Mouse (Mus musculus) forebrain, embryonic 11.5 days (tissue): ENCODE measurements around the gene AI854703. TPM values are rescaled to one million over a fixed set of nuclear protein-coding genes. Genes with fewer than 3 reads are reported as not detected.
"Not testable (repeated sequence)": the region's sequence is repeated elsewhere in the genome, so short reads cannot be mapped to it uniquely, and the experiment has no call there.

Experiments used
- ATAC-seq: fragments of 200-750 bp; cut with Nextera tagmentation; replicated peaks from 2 replicates; pipeline ENCODE4 v1.8.0; 2017; ENCODE audit warnings: moderate TSS enrichment; ENCODE audit not compliant: low FRiP score
- DNase-seq: peaks from one replicate; pipeline ENCODE4 v3.0.0-alpha.2; 2017; ENCODE audit warnings: low spot score
- H3K27ac ChIP-seq: fragments of 300-500 bp; sonication (generic); 2 replicates; pipeline ENCODE4 v1.5.1; 2014; ENCODE audit warnings: low read depth, low read length
- H3K27me3 ChIP-seq: fragments of 300-500 bp; sonication (generic); 2 replicates; pipeline ENCODE4 v1.6.1; 2014; ENCODE audit warnings: mild to moderate bottlenecking, low read length, mixed read lengths; ENCODE audit not compliant: control insufficient read depth, insufficient read depth
- H3K36me3 ChIP-seq: fragments of 300-500 bp; sonication (generic); 2 replicates; pipeline ENCODE4 v1.6.1; 2014; ENCODE audit warnings: mild to moderate bottlenecking, low read length, moderate library complexity, mixed read lengths; ENCODE audit not compliant: control insufficient read depth, insufficient read depth
- H3K4me1 ChIP-seq: fragments of 300-500 bp; sonication (generic); replicated peaks from 2 replicates; pipeline ENCODE4 v1.6.1; 2014; ENCODE audit warnings: low read length, mixed read lengths; ENCODE audit not compliant: control insufficient read depth, insufficient read depth
- H3K4me2 ChIP-seq: fragments of 300-500 bp; sonication (generic); 2 replicates; pipeline ENCODE4 v1.6.1; 2014; ENCODE audit warnings: low read depth, mild to moderate bottlenecking, low read length, moderate library complexity, mixed read lengths; ENCODE audit not compliant: severe bottlenecking
- H3K4me3 ChIP-seq: fragments of 300-500 bp; sonication (generic); 2 replicates; pipeline ENCODE4 v1.5.1; 2014; ENCODE audit warnings: low read depth, low read length
- H3K9ac ChIP-seq: fragments of 300-500 bp; sonication (generic); 2 replicates; pipeline ENCODE4 v1.6.1; 2014; ENCODE audit warnings: low read length
- H3K9me3 ChIP-seq: fragments of 300-500 bp; sonication (generic); 2 replicates; pipeline ENCODE4 v1.6.1; 2016; ENCODE audit warnings: low read length, mixed read lengths; ENCODE audit not compliant: control insufficient read depth
- WGBS: fragments of 180-500 bp; shearing (Covaris S2); extraction: QIAGEN DNeasy Blood & Tissue Kit; methylation state at CpG from one replicate; pipeline ENCODE4 v1.1.7; 2014; 5-methylcytosine and 5-hydroxymethylcytosine counted together
- polyA plus RNA-seq: library from polyadenylated mRNA; unstranded; fragments of >200 nt; fragmentation: Nextera tagmentation; extraction: Ambion mirVana; gene quantifications from 2 replicates; pipeline ENCODE4 v1.2.1, GENCODE M21; 2014

AI854703 gene
- polyA plus RNA-seq, 1 experiment from 2014 or later: 0.48 TPM

DNA sequence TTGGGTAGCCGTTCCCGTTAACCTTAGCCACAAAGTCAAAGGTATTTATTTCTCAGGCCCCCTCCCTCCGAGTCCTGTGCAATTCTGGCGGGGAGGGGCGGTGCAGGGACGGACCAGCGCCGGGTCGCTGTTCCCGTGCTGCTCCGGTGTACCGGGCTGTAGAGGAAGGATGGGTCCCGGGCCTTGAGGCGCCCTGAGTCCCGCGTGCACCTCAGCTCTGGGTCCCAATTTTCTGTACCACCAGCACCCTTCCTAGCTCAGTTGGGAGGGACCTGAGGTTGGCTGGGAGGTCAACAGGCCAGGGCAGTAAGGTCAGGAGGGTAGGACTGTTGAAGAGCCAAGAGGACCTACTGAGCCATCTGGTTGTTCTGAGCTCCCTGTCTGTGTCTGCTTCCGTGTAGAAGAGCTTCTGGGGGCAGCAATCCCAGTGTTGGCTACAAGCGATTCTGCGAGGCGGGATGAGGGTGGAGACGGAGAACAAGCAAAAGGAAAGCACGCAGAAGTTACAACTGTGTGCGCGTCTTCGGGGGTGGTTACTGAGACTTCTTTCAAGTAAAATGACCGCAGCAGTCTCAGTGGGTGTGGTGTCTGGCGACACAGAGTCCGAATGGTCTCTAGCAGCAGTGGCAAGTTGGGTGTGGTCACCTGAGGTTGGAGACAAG is 24.4 kb upstream of the AI854703 start:
- Histone ChIP-seq H3K27ac (peak overlapping the region; percentile 59), H3K9me3 (peaks cover 1% of the 10 kb centered on the region), H3K4me3 (peak overlapping the region; percentile 69), H3K27me3 (no peaks in the 10 kb centered on the region), H3K4me2 (peak overlapping the region; percentile 89), H3K4me1 (peaks cover 6% of the 10 kb centered on the region), H3K36me3 (peaks cover 12% of the 10 kb centered on the region), H3K9ac (peak overlapping the region; percentile 93)
- DNase-seq: no peak
- WGBS: 2% methylated on average over 28 of the region's 28 CpGs
- ATAC-seq: peak; percentile 80

DNA sequence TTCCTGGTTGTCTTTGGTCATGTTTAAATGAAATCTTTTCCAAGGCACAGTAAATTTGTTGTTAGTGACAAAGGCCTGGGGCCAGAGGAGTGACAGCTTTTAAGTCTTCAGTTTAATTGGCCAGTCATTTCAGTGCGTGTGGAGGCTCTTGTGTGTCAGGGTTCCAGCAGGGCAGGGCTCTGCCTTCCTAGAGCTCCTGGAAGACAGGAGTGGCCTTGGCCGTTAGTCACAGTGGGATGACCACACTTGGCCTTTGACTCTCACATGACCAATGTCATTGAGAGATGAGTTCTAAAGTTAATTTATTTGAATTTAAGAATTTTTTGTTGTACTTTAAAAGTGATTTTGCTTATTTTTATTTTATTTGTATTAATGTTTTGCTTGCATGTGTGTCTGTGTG is 18.4 kb upstream of the AI854703 start:
- H3K9me3 ChIP-seq: no peaks in the 10 kb centered on the region
- DNase-seq (no peak), ATAC-seq (no peak)
- no peaks in the 10 kb centered on the region for H3K36me3 ChIP-seq
- no peak overlapping the region for H3K27ac ChIP-seq
- H3K4me1 ChIP-seq: no peaks in the 10 kb centered on the region
- H3K4me3 ChIP-seq: no peak overlapping the region
- no peak overlapping the region for H3K9ac ChIP-seq
- no peak overlapping the region for H3K4me2 ChIP-seq
- H3K27me3 ChIP-seq: no peaks in the 10 kb centered on the region
- WGBS: 62% methylated on average over 2 of the region's 2 CpGs

GRCm38 (mm10) chr6:48609512-48609911 is 17.1 kb upstream of the AI854703 start:
- Histone ChIP-seq H3K36me3 (no peaks in the 10 kb centered on the region; the same call in 1 of the 2 replicates), H3K27ac (no peak overlapping the region), H3K9me3 (no peaks in the 10 kb centered on the region), H3K27me3 (no peaks in the 10 kb centered on the region), H3K4me2 (no peak overlapping the region), H3K9ac (no peak overlapping the region), H3K4me3 (no peak overlapping the region), H3K4me1 (no peaks in the 10 kb centered on the region)
- no peak for ATAC-seq
- 67% methylated on average over 7 of the region's 7 CpGs for WGBS
- DNase-seq: no peak

DNA sequence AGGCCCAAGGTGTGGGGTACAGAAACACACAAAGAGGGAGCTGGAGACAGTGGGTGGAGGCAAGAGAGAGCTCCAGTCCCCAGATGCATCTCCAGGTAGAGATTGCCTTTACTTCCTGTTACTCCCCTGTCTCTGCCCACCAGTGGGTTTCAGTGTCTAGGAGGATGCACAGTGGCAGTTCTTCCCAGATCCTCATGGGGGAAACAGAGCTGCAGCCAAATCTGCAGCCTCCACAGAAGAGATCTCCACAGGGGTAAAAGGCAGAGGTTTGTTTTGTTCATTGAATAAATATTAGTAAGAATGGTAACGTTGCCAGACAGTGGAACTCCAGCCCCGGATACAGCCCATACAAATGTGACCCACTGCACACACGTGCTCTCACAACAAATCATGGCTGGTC is 15.9 kb upstream of the AI854703 start:
- 86% methylated on average over 3 of the region's 3 CpGs for WGBS
- no peak for DNase-seq
- H3K27me3 ChIP-seq: no peaks in the 10 kb centered on the region
- no peaks in the 10 kb centered on the region for H3K9me3 ChIP-seq
- no peak overlapping the region for H3K4me2 ChIP-seq
- no peaks in the 10 kb centered on the region for H3K4me1 ChIP-seq
- no peaks in the 10 kb centered on the region; the same call in 1 of the 2 replicates for H3K36me3 ChIP-seq
- ATAC-seq: no peak
- no peak overlapping the region for H3K4me3 ChIP-seq
- no peak overlapping the region for H3K9ac ChIP-seq
- H3K27ac ChIP-seq: no peak overlapping the region

GRCm38 (mm10) chr6:48613464-48613863 is 13.1 kb upstream of the AI854703 start:
- H3K27ac ChIP-seq: no peak overlapping the region
- no peak for DNase-seq
- ATAC-seq: no peak
- H3K36me3 ChIP-seq: no peaks in the 10 kb centered on the region; the same call in 1 of the 2 replicates
- no peak overlapping the region for H3K4me2 ChIP-seq
- H3K27me3 ChIP-seq: no peaks in the 10 kb centered on the region
- H3K4me1 ChIP-seq: no peaks in the 10 kb centered on the region
- H3K9ac ChIP-seq: no peak overlapping the region
- WGBS: 87% methylated on average over 4 of the region's 4 CpGs
- no peaks in the 10 kb centered on the region for H3K9me3 ChIP-seq
- H3K4me3 ChIP-seq: no peak overlapping the region

GRCm38 (mm10) chr6:48614756-48615155 is 11.8 kb upstream of the AI854703 start:
- DNase-seq (no peak), ATAC-seq (no peak)
- H3K36me3 ChIP-seq: no peaks in the 10 kb centered on the region; the same call in 1 of the 2 replicates
- WGBS: 90% methylated on average over 5 of the region's 5 CpGs
- H3K9ac ChIP-seq: no peak overlapping the region
- no peaks in the 10 kb centered on the region for H3K9me3 ChIP-seq
- H3K27ac ChIP-seq: no peak overlapping the region
- no peaks in the 10 kb centered on the region for H3K27me3 ChIP-seq
- no peak overlapping the region for H3K4me3 ChIP-seq
- H3K4me2 ChIP-seq: no peak overlapping the region
- no peaks in the 10 kb centered on the region for H3K4me1 ChIP-seq

- no peaks in the 10 kb centered on the region for H3K27me3 ChIP-seq
- H3K36me3 ChIP-seq: no peaks in the 10 kb centered on the region; the same call in 1 of the 2 replicates
- no peaks in the 10 kb centered on the region for H3K4me1 ChIP-seq
- no peak overlapping the region for H3K27ac ChIP-seq
- no peak overlapping the region for H3K4me2 ChIP-seq
- H3K9me3 ChIP-seq: no peaks in the 10 kb centered on the region
- 96% methylated on average over 30 of the region's 30 CpGs for WGBS
- no peak overlapping the region for H3K9ac ChIP-seq
- DNase-seq (no peak), ATAC-seq (no peak)
- H3K4me3 ChIP-seq: no peak overlapping the region
Measured at GRCm38 (mm10) chr6:48620031-48620430, 6.5 kb upstream of the AI854703 start.

DNA sequence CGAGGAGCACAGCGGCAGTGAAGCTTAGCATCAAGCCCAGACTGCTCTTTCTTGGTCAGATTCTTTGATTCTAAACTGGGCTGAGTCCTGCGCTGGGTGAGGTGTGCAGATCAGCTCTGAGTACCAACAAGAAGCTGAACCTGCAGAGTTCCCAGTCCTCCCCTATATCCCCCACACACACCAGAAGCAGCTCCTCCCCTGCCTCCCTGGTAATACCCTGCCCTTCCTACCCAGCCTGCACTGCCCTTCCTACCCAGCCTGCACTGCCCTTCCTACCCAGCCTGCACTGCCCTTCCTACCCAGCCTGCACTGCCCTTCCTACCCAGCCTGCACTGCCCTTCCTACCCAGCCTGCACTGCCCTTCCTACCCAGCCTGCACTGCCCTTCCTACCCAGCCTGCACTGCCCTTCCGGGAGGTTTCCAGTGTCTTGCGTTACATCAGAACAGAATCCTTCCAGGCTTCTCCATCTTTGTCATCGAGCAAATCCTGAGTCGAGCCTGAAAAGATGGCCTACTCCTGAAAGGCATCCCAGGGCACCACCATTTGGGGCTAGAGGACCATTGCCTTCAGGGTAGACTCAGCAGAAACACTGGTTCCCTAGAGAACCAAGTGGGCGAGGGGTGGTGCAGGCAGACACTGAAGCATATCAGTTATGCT is 4.2 kb upstream of the AI854703 start:
- not testable (repeated sequence) for ATAC-seq, H3K27me3 ChIP-seq, H3K9me3 ChIP-seq, H3K36me3 ChIP-seq, H3K4me2 ChIP-seq, H3K4me1 ChIP-seq, DNase-seq, H3K9ac ChIP-seq, H3K27ac ChIP-seq, H3K4me3 ChIP-seq
- 80% methylated on average over 8 of the region's 8 CpGs for WGBS

GRCm38 (mm10) chr6:48623460-48623859 is 3.1 kb upstream of the AI854703 start:
- no peak for ATAC-seq

More at GRCm38 (mm10) chr6:48623460-48623859, 3.1 kb upstream of the AI854703 start:
- whole genome bisulfite sequencing: 21% methylated on average over 1 of the region's 1 CpGs
- Histone ChIP-seq H3K27ac (no peak overlapping the region), H3K4me2 (no peak overlapping the region), H3K9me3 (no peaks in the 10 kb centered on the region), H3K4me1 (no peaks in the 10 kb centered on the region; the same call in 1 of the 2 replicates), H3K36me3 (no peaks in the 10 kb centered on the region; the same call in 1 of the 2 replicates), H3K4me3 (no peak overlapping the region), H3K9ac (no peak overlapping the region), H3K27me3 (peaks cover 13% of the 10 kb centered on the region)
- no peak for DNase-seq
